Mouse (Mus musculus): Measurements from ENCODE around the gene Sf3a3.

Sf3a3 gene

GRCm38 (mm10) chr4:124781361-124781760 is 66.8 kb downstream of the Sf3a3 start:
- no peak for TF ChIP-seq GATA4 (IDR thresholded peaks at IDR 0.05; ENCODE audit: insufficient replicate concordance, low read length)
